Mouse (Mus musculus) midbrain, postnatal 0 days (tissue): Measurements from ENCODE around the gene Pax8. TPM values are rescaled to one million over a fixed set of nuclear protein-coding genes. Genes with fewer than 3 reads are reported as not detected.

Experiments
- ATAC-seq: fragments of 200-750 bp; cut with Nextera tagmentation; 2 replicates; pipeline ENCODE4 v1.8.0; 2017; ENCODE audit warnings: moderate number of reproducible peaks, mild to moderate bottlenecking, moderate TSS enrichment, moderate library complexity; ENCODE audit not compliant: low FRiP score
- DNase-seq: peaks from one replicate; pipeline ENCODE4 v3.0.0-alpha.2; 2015; ENCODE audit warnings: low spot score
- H3K27ac ChIP-seq: fragments of 300-500 bp; sonication (generic); 2 replicates; pipeline ENCODE4 v1.5.1; 2014; ENCODE audit warnings: low read depth, mild to moderate bottlenecking, low read length, mixed read lengths
- H3K27me3 ChIP-seq: fragments of 300-500 bp; sonication (generic); 2 replicates; pipeline ENCODE4 v1.6.1; 2014; ENCODE audit warnings: low read length, control low read depth, mixed read lengths; ENCODE audit not compliant: insufficient read depth
- H3K36me3 ChIP-seq: fragments of 300-500 bp; sonication (generic); 2 replicates; pipeline ENCODE4 v1.6.1; 2014; ENCODE audit warnings: low read length, control low read depth, mixed read lengths; ENCODE audit not compliant: insufficient read depth
- H3K4me1 ChIP-seq: fragments of 300-500 bp; sonication (generic); 2 replicates; pipeline ENCODE4 v1.6.1; 2014; ENCODE audit warnings: mild to moderate bottlenecking, control low read depth, antibody characterized with exemption, low read length, mixed read lengths; ENCODE audit not compliant: insufficient read depth
- H3K4me2 ChIP-seq: fragments of 300-500 bp; sonication (generic); 2 replicates; pipeline ENCODE4 v1.6.1; 2014; ENCODE audit warnings: low read depth, mild to moderate bottlenecking, low read length, mixed read lengths; ENCODE audit not compliant: poor library complexity, severe bottlenecking
- H3K4me3 ChIP-seq: fragments of 300-500 bp; sonication (generic); 2 replicates; pipeline ENCODE4 v1.5.1; 2014; ENCODE audit warnings: low read depth, mild to moderate bottlenecking, low read length, moderate library complexity
- H3K9ac ChIP-seq: fragments of 300-500 bp; sonication (generic); replicated peaks from 2 replicates; pipeline ENCODE4 v1.6.1; 2014; ENCODE audit warnings: mild to moderate bottlenecking, low read length, moderate library complexity, mixed read lengths; ENCODE audit not compliant: poor library complexity, severe bottlenecking
- H3K9me3 ChIP-seq: fragments of 300-500 bp; sonication (generic); 2 replicates; pipeline ENCODE4 v1.6.1; 2016; ENCODE audit warnings: low read length, control low read depth
- CTCF ChIP-seq: IDR thresholded peaks from 2 replicates; pipeline ENCODE4 v1.5.1; 2016; ENCODE audit warnings: antibody characterized with exemption, mild to moderate bottlenecking
- WGBS: fragments of 180-500 bp; shearing (Covaris S2); extraction: QIAGEN DNeasy Blood & Tissue Kit; methylation state at CpG from one replicate; pipeline ENCODE4 v1.1.7; 2014; 5-methylcytosine and 5-hydroxymethylcytosine counted together
- polyA plus RNA-seq: library from polyadenylated mRNA; unstranded; fragments of >200 nt; fragmentation: Nextera tagmentation; extraction: Ambion mirVana; gene quantifications from 2 replicates; pipeline ENCODE4 v1.2.1, GENCODE M21; 2015
- total RNA-seq: library from RNA; depleted of rRNA; stranded (reverse); fragments of >200 nt; gene quantifications from 2 replicates; pipeline ENCODE4 v1.2.3, GENCODE M21; 2014

The Pax8 gene
- total and polyA plus RNA-seq, 2 experiments from 2014 or later, result 4.0 to 13.3 TPM

DNA sequence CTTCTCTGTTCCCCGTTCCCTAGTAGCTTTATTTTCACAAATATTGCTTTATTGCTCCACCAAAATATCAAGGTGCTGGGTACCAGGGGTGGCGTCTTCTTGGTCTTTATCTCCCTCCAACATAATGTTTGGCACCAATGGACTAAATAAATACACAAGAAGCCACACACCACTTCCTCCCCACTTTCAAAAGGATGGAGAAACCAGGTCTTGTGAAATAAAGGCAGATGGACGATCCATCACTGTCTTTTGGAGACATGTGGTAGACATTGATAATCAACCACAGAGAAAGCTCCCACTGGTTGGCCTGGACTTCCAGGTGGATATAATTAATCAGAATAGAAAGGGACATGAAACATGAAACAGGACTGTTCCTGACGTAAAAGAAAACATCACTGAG lies 45.6 kb downstream of the Pax8 start:
- Histone ChIP-seq H3K36me3 (no peaks in the 10 kb centered on the region), H3K27ac (no peak overlapping the region), H3K4me3 (no peak overlapping the region), H3K27me3 (no peaks in the 10 kb centered on the region; the same call in 1 of the 2 replicates), H3K4me2 (no peak overlapping the region), H3K4me1 (no peaks in the 10 kb centered on the region), H3K9ac (no peak overlapping the region), H3K9me3 (no peaks in the 10 kb centered on the region)
- ATAC-seq, result no peak
- 95% methylated on average over 4 of the region's 4 CpGs for WGBS
- no peak for DNase-seq
- TF ChIP-seq CTCF, result no peak

DNA sequence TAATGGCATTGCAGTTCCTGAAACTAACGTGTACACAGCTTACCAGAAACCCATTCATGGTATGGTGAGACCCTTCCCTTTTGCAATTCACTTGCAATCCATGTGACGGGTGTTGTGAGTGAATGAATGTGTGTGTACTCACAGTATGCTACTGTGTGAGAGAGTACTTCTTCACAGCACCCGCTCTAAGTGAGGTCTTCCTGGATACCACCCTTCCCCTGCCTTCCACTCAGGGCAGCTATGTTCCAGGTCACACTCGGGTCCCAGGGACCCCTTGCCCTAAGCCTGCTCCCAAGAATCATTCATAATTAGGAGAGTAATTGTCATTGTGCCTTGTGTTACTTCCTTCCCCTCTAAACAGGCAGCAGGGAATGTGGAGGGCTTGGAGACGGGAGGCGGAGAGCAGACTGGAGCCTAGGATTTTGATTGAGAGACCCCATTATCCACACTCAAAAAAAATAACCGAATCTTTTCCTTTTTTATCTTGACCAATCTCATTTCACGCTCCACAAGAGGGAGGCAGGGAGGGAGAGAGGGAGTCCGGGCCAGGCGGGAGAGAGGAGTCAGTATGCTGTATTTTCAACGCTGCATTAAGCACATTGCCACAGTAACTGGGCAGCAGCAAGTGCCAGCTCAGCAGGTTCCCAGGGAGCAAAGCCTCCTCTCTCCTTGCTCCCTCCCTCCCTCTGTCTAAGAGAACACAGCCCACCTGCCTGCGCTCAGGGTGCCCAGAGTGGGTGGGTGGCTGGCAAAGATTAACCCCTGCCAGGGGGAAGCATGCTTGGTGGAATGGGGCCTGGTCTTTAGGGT lies 47.3 kb downstream of the Pax8 start:
- no peaks in the 10 kb centered on the region for H3K9me3 ChIP-seq
- peak overlapping the region; percentile 14; the same call in 1 of the 2 replicates for H3K27ac ChIP-seq
- peak; percentile 86 for DNase-seq
- WGBS, result 18% methylated on average over 12 of the region's 12 CpGs
- no peaks in the 10 kb centered on the region for H3K4me1 ChIP-seq
- no peak overlapping the region for H3K4me2 ChIP-seq
- TF ChIP-seq CTCF, result peak; percentile 31; the same call in 1 of the 2 replicates
- H3K27me3 ChIP-seq, result no peaks in the 10 kb centered on the region; the same call in 1 of the 2 replicates
- H3K36me3 ChIP-seq, result no peaks in the 10 kb centered on the region
- 0 out of 2 replicates have a peak overlapping the region, but pooled peaks have one; percentile 2 for H3K9ac ChIP-seq
- no peak overlapping the region for H3K4me3 ChIP-seq
- ATAC-seq, result peak; percentile 87

DNA sequence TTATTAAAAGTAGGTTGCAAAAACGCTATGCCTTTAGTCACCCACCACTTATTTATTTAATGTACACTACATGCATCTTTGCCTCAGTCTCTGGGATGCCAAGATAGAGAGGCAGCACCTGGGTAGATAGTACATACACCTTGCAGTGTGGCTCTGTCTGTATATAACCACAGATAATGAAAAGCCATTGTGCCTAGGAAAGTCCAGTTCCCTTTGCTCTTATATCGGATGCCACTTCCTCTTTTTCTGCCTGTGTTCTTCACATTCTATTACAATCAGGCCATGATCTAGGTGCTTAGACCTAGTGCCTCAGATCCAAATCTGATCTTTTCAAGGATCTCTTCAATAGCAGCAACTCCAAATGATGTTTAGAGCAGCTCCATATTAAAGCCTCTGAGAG lies 49.8 kb downstream of the Pax8 start:
- Histone ChIP-seq H3K4me2 (no peak overlapping the region), H3K4me3 (no peak overlapping the region), H3K36me3 (no peaks in the 10 kb centered on the region), H3K9me3 (no peaks in the 10 kb centered on the region), H3K4me1 (no peaks in the 10 kb centered on the region), H3K9ac (no peak overlapping the region), H3K27me3 (no peaks in the 10 kb centered on the region; the same call in 1 of the 2 replicates), H3K27ac (no peak overlapping the region)
- no peak for DNase-seq
- no peak for ATAC-seq
- 89% methylated on average over 2 of the region's 2 CpGs for WGBS
- no peak for TF ChIP-seq CTCF

DNA sequence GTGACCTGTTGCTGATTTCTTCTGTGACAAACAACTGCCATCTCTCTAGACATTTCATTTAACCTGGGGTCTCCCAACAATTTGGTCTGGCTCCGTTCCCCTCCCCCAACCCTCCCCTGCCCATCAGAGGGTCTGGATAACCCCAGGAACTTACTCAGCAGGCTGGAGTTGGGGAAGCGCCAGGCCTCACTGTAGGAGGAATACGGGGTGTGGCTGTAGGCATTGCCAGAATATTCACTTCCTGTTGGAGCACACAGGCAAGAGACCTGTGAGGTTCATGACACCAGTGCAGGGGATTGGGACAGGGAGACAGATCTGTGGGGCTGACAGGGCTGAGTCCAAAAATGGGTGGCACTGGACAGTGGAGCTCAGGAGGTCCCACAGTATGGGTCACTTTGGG lies 52.6 kb downstream of the Pax8 start:
- ATAC-seq (no peak), DNase-seq (no peak)
- Histone ChIP-seq H3K9me3 (no peaks in the 10 kb centered on the region), H3K4me3 (no peak overlapping the region), H3K27ac (no peak overlapping the region), H3K27me3 (no peaks in the 10 kb centered on the region), H3K36me3 (no peaks in the 10 kb centered on the region), H3K4me2 (no peak overlapping the region), H3K4me1 (no peaks in the 10 kb centered on the region), H3K9ac (no peak overlapping the region)
- TF ChIP-seq CTCF, result no peak
- WGBS, result 83% methylated on average over 3 of the region's 3 CpGs

DNA sequence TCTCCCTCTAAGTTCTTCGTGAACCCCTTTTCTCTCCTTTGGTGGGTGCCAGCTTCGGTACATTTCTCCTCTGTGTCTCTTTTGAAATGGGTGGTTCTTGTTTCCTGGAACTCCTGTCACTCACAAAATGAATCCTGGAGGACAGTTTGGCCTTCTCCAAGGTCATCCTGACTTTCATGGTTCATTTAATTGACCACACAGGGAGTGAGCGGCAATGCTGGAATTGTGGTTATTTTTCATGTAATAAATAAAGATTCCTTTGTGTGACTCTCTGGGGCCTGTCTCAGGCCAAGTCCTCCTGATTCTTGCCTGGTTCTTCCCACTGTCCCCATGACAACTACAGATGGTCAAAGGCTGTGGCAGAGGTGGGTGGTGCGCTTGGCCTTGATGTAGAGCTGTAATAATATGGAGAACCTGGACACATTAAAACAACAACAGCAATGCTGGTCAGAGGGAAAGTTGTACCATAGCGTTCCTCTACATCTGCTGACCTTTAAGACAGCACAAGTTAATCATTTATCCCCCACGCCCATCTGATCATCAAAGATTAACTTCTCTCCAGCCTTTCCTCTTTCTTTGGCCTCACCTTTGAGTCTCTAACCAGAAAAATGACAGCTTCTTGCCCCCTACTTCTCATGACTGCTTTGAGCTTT lies 54.1 kb downstream of the Pax8 start:
- no peaks in the 10 kb centered on the region for H3K36me3 ChIP-seq
- no peak overlapping the region for H3K4me3 ChIP-seq
- DNase-seq (no peak), ATAC-seq (no peak)
- H3K4me2 ChIP-seq, result no peak overlapping the region
- TF ChIP-seq CTCF, result no peak
- no peaks in the 10 kb centered on the region for H3K9me3 ChIP-seq
- no peaks in the 10 kb centered on the region for H3K4me1 ChIP-seq
- WGBS, result 92% methylated on average over 6 of the region's 6 CpGs
- no peaks in the 10 kb centered on the region for H3K27me3 ChIP-seq
- no peak overlapping the region for H3K27ac ChIP-seq
- H3K9ac ChIP-seq, result no peak overlapping the region

- H3K9me3 ChIP-seq, result no peaks in the 10 kb centered on the region
- DNase-seq, result no peak
- ATAC-seq, result no peak
- H3K4me1 ChIP-seq, result no peaks in the 10 kb centered on the region
- no peak overlapping the region for H3K4me2 ChIP-seq
- H3K4me3 ChIP-seq, result no peak overlapping the region
- WGBS, result 89% methylated on average over 4 of the region's 4 CpGs
- TF ChIP-seq CTCF, result no peak
- no peaks in the 10 kb centered on the region for H3K27me3 ChIP-seq
- no peak overlapping the region for H3K27ac ChIP-seq
- H3K36me3 ChIP-seq, result no peaks in the 10 kb centered on the region
- no peak overlapping the region for H3K9ac ChIP-seq
These were observed 57.8 kb downstream of the Pax8 start for GRCm38 (mm10) chr2:24417564-24417963.
